Mouse (Mus musculus) B cell, adult (primary cell): ENCODE results near the gene Rcor1. TPM values are rescaled to one million over a fixed set of nuclear protein-coding genes. Genes with fewer than 3 reads are reported as not detected.

Source experiments
- total RNA-seq: library from RNA; stranded (reverse); gene quantifications from 4 replicates; pipeline ENCODE4 v1.2.4, GENCODE M21; 2023; ENCODE audit not compliant: inconsistent age

The Rcor1 gene
- 36.2 to 41.6 TPM (median 36.7 TPM) in 4 replicates for total RNA-seq

DNA sequence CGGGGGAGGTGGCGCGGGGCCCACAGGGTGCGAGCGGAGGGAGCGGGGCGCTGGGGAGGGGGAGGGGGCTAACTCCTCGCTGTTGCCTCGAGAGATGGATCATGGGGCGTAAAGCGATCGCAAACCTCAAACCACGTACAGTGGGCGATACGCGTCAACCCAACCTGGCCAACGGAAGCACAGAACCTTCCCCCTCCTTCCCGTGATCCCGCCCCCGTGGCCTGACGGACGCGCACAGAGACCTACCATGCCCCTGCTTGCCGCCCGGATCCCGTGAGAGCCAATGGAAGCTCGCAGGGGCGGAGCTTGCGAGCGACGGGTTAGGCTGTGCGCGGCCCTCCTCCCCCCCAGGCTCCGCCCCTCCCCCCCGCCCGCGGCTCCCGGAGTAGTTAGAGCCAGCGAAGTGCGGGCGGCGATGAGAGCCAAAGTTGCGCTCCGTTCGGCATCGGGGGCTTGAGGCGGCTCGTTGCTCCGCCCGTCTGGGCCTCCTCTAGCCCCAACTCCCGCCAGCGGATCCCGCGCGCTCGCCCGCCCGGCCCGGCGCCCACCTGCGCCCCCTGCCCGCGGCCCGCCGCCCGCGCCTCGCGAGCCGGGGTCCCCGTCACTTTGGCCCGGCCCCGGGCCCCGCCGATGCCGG, at the start of gene Rcor1:
TSS of gene Rcor1 (plus strand) at position 376 of the 637 bp plus-strand sequence.

Other genes with a start within 250 kb of the Rcor1 start
- gene Mok, start 198.4 kb upstream of the Rcor1 start, total RNA-seq = 0.32 to 0.60 TPM in 2 of 4 replicates, not detected in the others
- gene Zfp839, start 189.1 kb upstream of the Rcor1 start, total RNA-seq = 14.2 to 16.5 TPM (median 15.6 TPM) in 4 replicates
- gene Cinp, start 150.2 kb upstream of the Rcor1 start, total RNA-seq = 24.3 to 28.4 TPM (median 26.8 TPM) in 4 replicates
- gene Tecpr2, start 150.1 kb upstream of the Rcor1 start, total RNA-seq = 5.4 to 6.0 TPM (median 5.7 TPM) in 4 replicates
- 12.3 to 13.4 TPM (median 12.9 TPM) in 4 replicates for gene Ankrd9, start 60.3 kb upstream of the Rcor1 start, total RNA-seq
- 72.6 to 89.5 TPM (median 77.8 TPM) in 4 replicates for gene Traf3, start 127.0 kb downstream of the Rcor1 start, total RNA-seq
- gene 4930595D18Rik, start 145.1 kb downstream of the Rcor1 start, total RNA-seq = not detected in 4 replicates
- 3.9 to 7.1 TPM (median 5.8 TPM) in 4 replicates for gene Amn, start 231.7 kb downstream of the Rcor1 start, total RNA-seq